Comparison of ENCODE assay signal across 10 mouse cellular contexts in genomic region chr2:31172536-31172935, GRCm38 (mm10). TPM values are rescaled to one million over a fixed set of nuclear protein-coding genes. Genes with fewer than 3 reads are reported as not detected.
A peak's percentile ranks its signal among the peaks of the same experiment; 100 is the strongest.
DNase-seq lines count a peak whose midpoint lies in the region; ATAC-seq and TF ChIP-seq lines count a peak whose summit lies in the region.
"Had no signal": no experiment of that assay in that cellular context is flagged by ENCODE, and none has a peak within 500 bp of the region (broad histone marks: within the 10 kb centered on the region; RNA-seq: fewer than 3 reads in every experiment).

No protein-coding gene starts in this region.

- ATAC-seq in heart, embryonic 14.5 days (ENCODE audit: insufficient number of reproducible peaks, insufficient read depth, low FRiP score, low read depth): no peak
- no peak for ATAC-seq in lung, postnatal 0 days
- ATAC-seq: forebrain, embryonic 13.5 days had no signal

- no peak overlapping the region for H3K4me3 ChIP-seq in heart, embryonic 14.5 days (ENCODE audit: control insufficient read depth in 1 of 2, insufficient read depth in 1 of 2, low read depth in 1 of 2, low read length in 2 of 2)
- no peak overlapping the region for H3K4me3 ChIP-seq in lung, postnatal 0 days (ENCODE audit: low read depth, low read length)
- H3K4me3 ChIP-seq: forebrain, embryonic 13.5 days had no signal

- no peak overlapping the region for H3K9ac ChIP-seq in heart, embryonic 14.5 days (ENCODE audit: low read length)
- no peak overlapping the region for H3K9ac ChIP-seq in lung, postnatal 0 days (replicated peaks; ENCODE audit: low read depth)
- H3K9ac ChIP-seq: forebrain, embryonic 13.5 days had no signal

- no peaks in the 10 kb centered on the region; a peak in 1 of 4 replicates for H3K4me1 ChIP-seq in heart, embryonic 14.5 days (ENCODE audit: control insufficient read depth in 2 of 2, insufficient read depth in 2 of 2, low read length in 2 of 2)
- H3K4me1 ChIP-seq in lung, postnatal 0 days (ENCODE audit: insufficient read depth, low read depth, low read length): peaks cover 2% of the 10 kb centered on the region; the same call in 1 of the 2 replicates
- H3K4me1 ChIP-seq: forebrain, embryonic 13.5 days had no signal

- peak overlapping the region; percentile 69 to 84 for H3K27ac ChIP-seq in heart, embryonic 14.5 days (replicated peaks in 1 of 2; ENCODE audit: control insufficient read depth in 1 of 2, insufficient read depth in 1 of 2, low read depth in 2 of 2, low read length in 2 of 2)
- H3K27ac ChIP-seq in lung, postnatal 0 days (ENCODE audit: low read length): no peak overlapping the region; the same call in 1 of the 2 replicates
- H3K27ac ChIP-seq: forebrain, embryonic 13.5 days had no signal

- no peaks in the 10 kb centered on the region for H3K27me3 ChIP-seq in heart, embryonic 14.5 days (ENCODE audit: control insufficient read depth, insufficient read depth, low read length)
- H3K27me3 ChIP-seq in lung, postnatal 0 days (replicated peaks; ENCODE audit: insufficient read depth, low read length): no peaks in the 10 kb centered on the region
- H3K27me3 ChIP-seq: forebrain, embryonic 13.5 days had no signal

- 95% methylated on average over 5 of the region's 5 CpGs for WGBS in heart, embryonic 14.5 days
- WGBS in lung, postnatal 0 days: 87% methylated on average over 5 of the region's 5 CpGs

- peak; percentile 47 for TF ChIP-seq CTCF in lung, postnatal 0 days (IDR thresholded peaks at IDR 0.05)

- H3K4me2 ChIP-seq in heart, embryonic 14.5 days (ENCODE audit: low read length): no peak overlapping the region
- no peak overlapping the region for H3K4me2 ChIP-seq in lung, postnatal 0 days (replicated peaks; ENCODE audit: low read depth, low read length)
- H3K4me2 ChIP-seq: forebrain, embryonic 13.5 days had no signal

- peaks cover 99% of the 10 kb centered on the region for H3K36me3 ChIP-seq in heart, embryonic 14.5 days (ENCODE audit: control insufficient read depth, insufficient read depth, low read length)
- H3K36me3 ChIP-seq in lung, postnatal 0 days (ENCODE audit: insufficient read depth, low read length): peaks cover 41% of the 10 kb centered on the region

- TF ChIP-seq EP300 in lung, postnatal 0 days (IDR thresholded peaks at IDR 0.05): no peak

- no peak for DNase-seq in heart, adult 9 months (ENCODE audit: low spot score in 2 of 2)
- DNase-seq in lung, postnatal 0 days (ENCODE audit: low spot score): no peak
- no peak for DNase-seq in lung, postnatal 4 days
- DNase-seq in NIH3T3 (ENCODE audit: low read depth): peak; percentile 68
- DNase-seq in naive thymus-derived CD4-positive, alpha-beta T cell, adult 2 months (ENCODE audit: low read depth): peak; percentile 33
- no peak for DNase-seq in layer of hippocampus, adult 9-10 months (ENCODE audit: low spot score)
- DNase-seq in cerebellum, postnatal 4 days (ENCODE audit: low spot score in 2 of 2): no peak
- DNase-seq: midbrain, embryonic 14.5 days had no signal

- no peaks in the 10 kb centered on the region for H3K9me3 ChIP-seq in heart, embryonic 14.5 days (ENCODE audit: control insufficient read depth, low read length)
- no peaks in the 10 kb centered on the region for H3K9me3 ChIP-seq in lung, postnatal 0 days (ENCODE audit: low read length)
- H3K9me3 ChIP-seq: forebrain, embryonic 13.5 days had no signal

RNA-seq across cellular contexts. Expression of gene Gpr107, which starts 20.4 kb away (rescaled TPM):
- 26.6 and 27.3 TPM in 2 replicates for polyA plus RNA-seq in heart, embryonic 14.5 days (2014; fragmentation: Nextera tagmentation; extraction: Ambion mirVana)
- 26.2 TPM in 2 replicates for polyA plus RNA-seq in lung, postnatal 0 days (2015; fragmentation: Nextera tagmentation; extraction: Ambion mirVana)

RNA-seq across cellular contexts. Expression of gene Fnbp1, which starts 30.7 kb away (rescaled TPM):
- 17.6 and 19.4 TPM in 2 replicates for polyA plus RNA-seq in heart, embryonic 14.5 days (2014; fragmentation: Nextera tagmentation; extraction: Ambion mirVana)
- 7.2 and 10.0 TPM in 2 replicates for polyA plus RNA-seq in lung, postnatal 0 days (2015; fragmentation: Nextera tagmentation; extraction: Ambion mirVana)

Comparison
In these comparisons a context has a peak if more than half of its experiments do, and no peak if none do; other contexts are left out.
1. DNase-seq: peak in NIH3T3 (single experiment) and naive thymus-derived CD4-positive, alpha-beta T cell, adult 2 months (single experiment); none in heart, adult 9 months (0 of 2), lung, postnatal 0 days (single experiment), lung, postnatal 4 days (0 of 2), layer of hippocampus, adult 9-10 months (single experiment) and cerebellum, postnatal 4 days (0 of 2).